Mouse (Mus musculus): ENCODE data around the gene Tnfsf13.

GRCm38 (mm10) chr11:69709554-69710446 is 24.2 kb upstream of the Tnfsf13 start:
- TF ChIP-seq GATA1 (IDR thresholded peaks at IDR 0.05; ENCODE audit: low read length) (no peak; the same call in 1 of the 2 replicates), TAL1 (IDR thresholded peaks at IDR 0.05; ENCODE audit: low read length) (no peak)
